ENCODE assay signal across 6 mouse cellular contexts in genomic region chrX:99609591-99609990, GRCm38 (mm10).
"Had no signal": no experiment of that assay in that cellular context is flagged by ENCODE, and none has a peak within 500 bp of the region (broad histone marks: within the 10 kb centered on the region; RNA-seq: fewer than 3 reads in every experiment).

No protein-coding gene starts in this region.

- DNase-seq: layer of hippocampus, adult 9-11 months; layer of hippocampus, postnatal 36 days; liver; lung, adult 18-20 months; right cerebral cortex, postnatal 14 days; thymus, postnatal 4 days had no signal
